Mouse (Mus musculus): ENCODE data around the gene Rora.

Rora gene

GRCm38 (mm10) chr9:68948141-68948540 lies 294.6 kb downstream of the Rora start:
- DNase-seq (ENCODE audit: low spot score in 2 of 2): no peak

- DNase-seq (ENCODE audit: low spot score in 2 of 2): peak in 1 of 2 experiments; percentile 55
Observed at GRCm38 (mm10) chr9:68956210-68956874, 302.8 kb downstream of the Rora start.

DNA sequence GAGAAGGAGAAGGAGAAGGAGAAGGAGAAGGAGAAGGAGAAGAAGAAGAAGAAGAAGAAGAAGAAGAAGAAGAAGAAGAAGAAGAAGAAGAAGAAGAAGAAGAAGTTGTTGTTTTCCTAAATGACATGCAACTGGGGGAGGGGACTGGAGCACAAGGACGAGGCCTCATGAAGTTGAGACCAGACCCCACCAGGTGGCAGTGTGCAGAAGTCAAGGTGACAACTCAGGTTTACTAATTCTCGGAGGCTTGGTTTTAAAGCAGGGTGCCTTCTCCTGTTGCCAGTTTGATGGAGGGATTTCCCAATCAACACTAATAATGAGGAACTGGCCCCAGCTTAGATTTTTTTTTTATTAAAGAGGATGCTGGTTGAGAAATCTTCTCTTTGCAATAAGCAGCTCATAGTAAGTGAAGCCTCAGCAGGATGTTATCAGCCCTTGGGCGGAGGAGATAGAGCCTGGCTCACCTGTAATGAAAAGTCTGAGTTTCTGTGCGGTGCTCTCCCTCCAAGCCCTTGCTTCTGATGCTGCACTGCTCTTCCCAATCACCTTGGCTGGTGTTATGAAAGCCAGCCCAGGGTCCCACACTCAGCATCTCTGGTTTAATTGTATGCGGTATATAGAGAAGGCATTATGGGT lies 303.5 kb downstream of the Rora start:
- DNase-seq (ENCODE audit: low spot score in 2 of 2): peak; percentile 24 to 57

- no peak for DNase-seq (ENCODE audit: low spot score in 2 of 2)
Observed at GRCm38 (mm10) chr9:68957793-68958192, 304.2 kb downstream of the Rora start.

GRCm38 (mm10) chr9:68958919-68959318 lies 305.3 kb downstream of the Rora start:
- no peak for DNase-seq (ENCODE audit: low spot score in 2 of 2)

- no peak for DNase-seq (ENCODE audit: low spot score in 2 of 2)
Observed at GRCm38 (mm10) chr9:68963898-68964297, 310.3 kb downstream of the Rora start.

DNA sequence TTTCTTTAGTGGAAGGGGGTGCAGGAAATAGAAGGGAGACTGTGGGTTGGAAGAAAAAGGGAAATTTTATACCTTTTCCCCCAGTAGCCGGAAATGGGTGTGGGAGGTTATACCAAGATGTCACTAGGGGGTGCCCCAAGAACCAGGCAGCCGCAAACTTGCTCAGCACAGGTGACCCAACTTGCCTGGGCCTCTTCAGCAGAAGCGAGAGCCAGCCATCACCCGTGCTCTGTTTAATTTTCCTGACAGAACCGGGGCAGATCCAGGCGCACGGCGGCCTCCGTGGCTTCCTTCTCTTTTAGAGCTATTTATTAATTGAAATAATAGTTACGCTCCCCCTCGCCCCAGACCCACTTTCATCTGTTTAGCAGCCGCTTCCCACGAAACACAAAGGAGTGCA lies 313.0 kb downstream of the Rora start:
- DNase-seq (ENCODE audit: low spot score in 2 of 2): peak in 1 of 2 experiments; percentile 28

GRCm38 (mm10) chr9:68970074-68970473 lies 316.5 kb downstream of the Rora start:
- DNase-seq (ENCODE audit: low spot score in 2 of 2): no peak

GRCm38 (mm10) chr9:68972277-68972676 lies 318.7 kb downstream of the Rora start:
- no peak for DNase-seq (ENCODE audit: low spot score in 2 of 2)

- DNase-seq (ENCODE audit: low spot score in 2 of 2): no peak
Observed at GRCm38 (mm10) chr9:68974517-68974916, 320.9 kb downstream of the Rora start.

GRCm38 (mm10) chr9:68976136-68976535 lies 322.6 kb downstream of the Rora start:
- DNase-seq (ENCODE audit: low spot score in 2 of 2): no peak

GRCm38 (mm10) chr9:68976851-68977250 lies 323.3 kb downstream of the Rora start:
- DNase-seq (ENCODE audit: low spot score in 2 of 2): no peak

DNA sequence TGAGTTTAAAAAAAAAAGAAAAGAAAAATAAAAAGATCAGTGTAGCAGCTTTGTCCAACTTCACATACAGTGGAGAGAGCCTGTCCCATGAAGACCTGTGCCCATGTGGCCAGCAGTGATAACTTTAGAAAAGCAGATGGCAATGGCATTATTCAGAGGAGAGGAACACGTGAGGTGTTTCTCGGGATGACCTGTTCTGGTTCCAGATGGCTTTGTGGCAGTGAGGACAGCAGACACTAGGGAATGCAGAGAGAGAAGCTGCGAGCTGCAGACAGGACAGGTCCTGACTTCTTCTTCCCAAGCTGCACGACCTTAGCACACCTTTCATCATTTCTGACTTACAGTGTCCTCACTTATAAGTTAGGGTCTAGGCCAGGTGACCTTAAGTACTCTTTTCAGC lies 325.1 kb downstream of the Rora start:
- no peak for DNase-seq (ENCODE audit: low spot score in 2 of 2)

DNA sequence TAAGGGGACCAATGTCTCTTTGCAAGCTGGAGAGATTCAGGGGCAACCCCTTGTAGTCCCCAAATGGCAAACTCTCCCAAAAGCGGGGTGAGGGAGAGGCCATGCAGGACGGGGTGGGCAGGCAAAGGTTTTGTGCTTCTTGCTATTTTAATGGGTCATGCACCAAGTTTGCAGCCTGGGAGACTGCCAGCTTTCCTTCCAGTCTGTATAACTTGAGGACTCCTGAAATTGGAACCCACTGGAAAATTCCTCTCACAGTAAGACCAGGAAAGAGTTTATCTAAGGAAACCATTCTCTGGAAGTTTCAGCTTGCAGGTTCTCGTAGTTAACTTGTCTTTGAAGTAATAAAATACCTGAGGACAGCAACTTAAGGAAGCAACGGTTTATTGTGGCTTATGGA lies 326.5 kb downstream of the Rora start:
- no peak for DNase-seq (ENCODE audit: low spot score in 2 of 2)

- DNase-seq (ENCODE audit: low spot score in 2 of 2): no peak
Observed at GRCm38 (mm10) chr9:68985046-68985445, 331.5 kb downstream of the Rora start.

GRCm38 (mm10) chr9:68985796-68986195 lies 332.2 kb downstream of the Rora start:
- no peak for DNase-seq (ENCODE audit: low spot score in 2 of 2)

GRCm38 (mm10) chr9:68987290-68988042 lies 333.9 kb downstream of the Rora start:
- DNase-seq (ENCODE audit: low spot score in 2 of 2): no peak

- DNase-seq (ENCODE audit: low spot score in 2 of 2): no peak
Observed at GRCm38 (mm10) chr9:68988162-68988911, 334.8 kb downstream of the Rora start.

- DNase-seq (ENCODE audit: low spot score in 2 of 2): no peak
Observed at GRCm38 (mm10) chr9:68989885-68990449, 336.4 kb downstream of the Rora start.

DNA sequence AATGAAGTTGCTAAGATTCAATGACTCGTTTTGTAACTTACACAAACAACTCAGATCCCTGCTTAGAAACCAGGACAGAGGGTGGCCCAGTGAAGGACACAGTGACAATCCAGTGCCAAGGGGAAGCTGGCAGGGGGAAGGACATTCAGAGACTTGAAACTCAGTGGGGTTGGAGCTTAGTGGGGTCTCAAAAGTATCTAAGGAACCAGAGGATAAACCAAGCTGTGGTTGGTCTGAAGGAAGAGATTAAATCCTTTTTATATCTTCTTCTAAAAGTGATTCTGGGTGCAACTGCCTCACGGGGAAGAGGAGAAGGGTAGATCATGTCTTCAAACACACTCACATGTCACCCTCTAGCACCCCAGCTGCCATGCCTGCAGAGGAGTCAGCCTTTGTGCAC lies 340.3 kb downstream of the Rora start:
- no peak for DNase-seq (ENCODE audit: low spot score in 2 of 2)

DNA sequence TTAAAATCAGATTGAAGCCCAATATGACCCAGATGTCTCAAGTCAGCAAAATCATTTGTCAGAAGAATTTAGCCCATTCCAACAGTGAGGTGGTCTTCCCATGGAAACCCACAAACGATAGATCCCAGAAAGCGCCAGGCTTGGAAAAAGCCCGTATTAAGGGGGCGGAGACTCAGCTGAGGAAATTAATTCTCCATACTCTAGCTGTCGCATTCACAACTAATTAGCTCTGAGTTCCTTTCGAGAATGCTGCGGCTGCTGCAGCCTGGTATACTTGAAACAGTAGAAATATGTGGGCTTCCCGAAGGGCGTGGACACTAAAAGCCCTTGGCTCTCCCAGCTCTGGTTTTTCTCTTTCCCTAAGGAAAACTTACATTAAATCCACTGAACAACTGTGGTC lies 345.4 kb downstream of the Rora start:
- no peak for DNase-seq (ENCODE audit: low spot score in 2 of 2)

DNA sequence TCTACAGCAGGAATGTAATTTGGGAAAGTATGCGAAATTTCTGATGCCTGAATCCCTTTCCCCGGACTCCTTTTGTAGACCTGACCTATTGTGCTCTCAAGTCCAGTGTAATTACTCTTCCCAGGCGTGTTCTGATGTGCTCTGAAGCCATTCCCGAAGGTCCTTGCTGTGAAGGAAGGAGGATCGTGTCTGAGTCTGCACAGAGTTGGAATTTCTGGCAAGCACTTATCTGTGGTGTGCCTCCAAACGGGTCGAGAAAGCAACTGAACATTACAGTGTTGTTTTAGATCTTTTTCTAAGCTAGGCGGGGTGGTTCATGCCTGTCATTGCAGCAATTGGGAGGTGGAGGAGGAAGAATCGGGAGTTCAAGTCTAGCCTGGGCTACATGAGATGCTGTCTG lies 350.9 kb downstream of the Rora start:
- no peak for DNase-seq (ENCODE audit: low spot score in 2 of 2)

Data from urinary bladder, postnatal 36 days (tissue).